Mouse (Mus musculus) naive thymus-derived CD4-positive, alpha-beta T cell, adult 2 months (primary cell): ENCODE measurements around the gene Abhd14a.

Experiments
- DNase-seq: peaks from one replicate; pipeline ENCODE4 v3.0.0-alpha.2; 2011; ENCODE audit warnings: low read depth

Gene Abhd14a

DNA sequence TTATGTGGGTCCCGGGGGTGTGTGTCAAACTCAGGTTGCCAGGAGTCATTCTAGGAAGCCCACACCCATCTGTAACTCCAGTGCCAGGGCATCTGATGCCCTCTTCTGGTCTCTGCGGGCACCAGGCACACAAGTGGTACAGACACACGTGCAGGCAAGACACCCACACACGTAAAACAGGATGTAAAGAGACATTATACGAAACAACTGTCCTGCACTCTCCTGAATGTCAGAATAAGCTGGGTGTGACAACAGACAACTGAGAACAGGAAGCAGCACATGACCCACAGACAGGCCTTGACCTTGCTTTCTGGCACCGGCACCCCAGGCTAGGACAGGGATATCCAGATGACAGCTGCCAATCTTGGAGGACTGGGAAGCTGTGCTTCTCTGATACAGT, 21.8 kb upstream of the Abhd14a start:
- peak; percentile 33 for DNase-seq

GRCm38 (mm10) chr9:106467746-106468145, 20.3 kb upstream of the Abhd14a start:
- no peak for DNase-seq

DNA sequence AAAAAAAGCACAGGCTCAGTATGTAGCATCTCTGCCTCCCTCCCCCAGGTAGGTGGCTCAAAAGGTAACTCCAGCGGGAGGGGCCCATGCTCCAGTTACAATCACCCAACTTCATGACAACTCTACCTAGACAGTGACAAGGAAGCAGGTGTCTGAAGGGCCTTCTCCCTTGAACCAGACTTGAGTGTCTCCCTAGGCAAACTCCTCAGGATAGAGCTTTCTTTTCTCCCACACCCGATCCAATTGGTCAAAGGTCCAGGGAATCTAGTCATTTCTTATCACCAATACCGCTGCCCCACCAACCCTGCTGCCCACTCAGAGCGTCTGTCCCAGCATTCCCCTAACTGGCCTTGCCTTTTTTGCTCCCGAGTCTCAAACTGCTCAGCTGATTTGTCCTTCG, 19.2 kb upstream of the Abhd14a start:
- DNase-seq: no peak

DNA sequence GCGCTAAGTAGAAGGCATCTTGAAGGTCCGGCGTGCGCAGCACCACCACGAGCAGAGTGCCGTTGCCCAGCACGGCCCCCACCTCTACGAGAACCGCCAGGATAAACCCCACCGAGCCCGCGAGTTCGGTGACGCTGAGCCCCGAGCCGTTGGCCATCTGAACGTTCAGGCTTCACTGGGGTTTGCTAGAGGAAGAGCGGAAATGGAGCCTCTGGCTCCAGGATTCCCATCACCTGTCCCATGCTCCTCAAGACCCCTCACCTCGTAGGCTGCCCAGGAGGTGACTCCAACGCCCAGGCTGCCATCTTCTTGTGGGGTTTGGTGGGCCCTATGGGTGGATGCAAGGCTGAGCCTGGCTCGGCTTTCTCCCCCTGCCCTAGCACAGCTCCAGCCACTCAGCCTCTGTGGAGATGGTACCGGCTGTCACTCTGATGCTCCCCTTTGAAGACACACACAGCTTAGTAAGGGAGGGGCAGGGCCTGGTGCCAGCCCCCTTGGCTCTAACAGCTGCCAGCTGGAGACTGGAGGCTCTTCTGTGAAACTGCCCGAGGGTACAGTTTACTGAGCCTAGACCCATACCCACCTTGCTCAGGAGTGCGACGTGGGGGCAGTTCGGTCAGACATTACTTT, 18.2 kb upstream of the Abhd14a start, which contains the start of gene Gpr62:
Gene Gpr62, minus strand, starts transcription at position 368 of the 630 bp plus-strand sequence.
- DNase-seq: no peak

GRCm38 (mm10) chr9:106464751-106465541, 17.5 kb upstream of the Abhd14a start:
- peak; percentile 33 for DNase-seq

GRCm38 (mm10) chr9:106463122-106464063, 15.9 kb upstream of the Abhd14a start:
- DNase-seq: no peak

DNA sequence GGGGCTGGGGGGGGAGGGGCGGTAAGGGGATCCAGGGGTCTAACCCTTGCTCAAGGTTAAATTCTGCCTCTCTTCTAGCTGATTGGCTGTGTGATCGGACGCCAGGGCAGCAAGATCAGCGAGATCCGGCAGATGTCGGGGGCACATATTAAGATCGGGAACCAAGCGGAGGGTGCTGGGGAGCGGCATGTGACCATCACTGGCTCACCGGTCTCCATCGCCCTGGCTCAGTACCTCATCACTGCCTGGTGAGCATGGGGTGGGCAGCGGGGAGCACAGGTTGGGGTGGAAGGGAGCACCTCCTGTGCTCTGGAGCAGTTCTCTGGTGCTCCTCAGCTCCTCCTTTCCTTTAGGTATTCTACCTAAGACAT, 14.9 kb upstream of the Abhd14a start:
- DNase-seq: no peak

DNA sequence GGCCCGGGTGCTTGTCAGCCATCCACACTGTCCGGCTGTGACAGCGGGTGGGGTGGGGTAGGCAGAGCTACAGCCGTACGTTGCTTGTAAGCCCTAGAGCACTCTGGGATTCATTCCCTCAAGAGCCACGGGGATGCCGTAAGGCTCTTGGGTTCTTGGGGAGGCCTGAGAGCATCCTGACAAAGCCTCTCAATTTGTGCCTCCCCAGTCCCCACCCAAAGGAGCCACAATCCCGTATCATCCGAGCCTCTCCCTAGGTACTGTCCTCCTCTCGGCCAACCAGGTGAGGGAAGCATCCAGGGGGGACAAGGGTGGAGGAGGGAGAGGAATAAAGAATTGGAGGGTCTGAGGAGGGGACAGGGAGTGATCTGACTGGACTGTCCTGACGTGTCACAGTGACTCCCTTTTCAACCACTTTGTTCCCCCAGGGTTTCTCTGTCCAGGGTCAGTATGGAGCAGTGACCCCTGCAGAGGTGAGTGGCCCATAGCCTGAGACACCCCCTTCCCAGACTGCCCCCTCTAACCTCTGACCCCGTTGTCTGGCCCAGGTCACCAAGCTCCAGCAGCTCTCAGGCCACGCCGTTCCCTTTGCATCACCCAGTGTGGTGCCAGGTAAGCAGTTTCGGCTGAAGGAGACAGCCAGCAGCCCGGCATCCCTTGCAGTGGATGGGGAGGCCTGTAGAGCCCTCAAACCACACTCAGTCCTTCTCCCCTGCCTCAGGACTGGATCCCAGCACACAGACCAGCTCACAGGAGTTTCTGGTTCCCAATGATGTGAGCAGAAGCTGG, 14.4 kb upstream of the Abhd14a start:
- no peak for DNase-seq

DNA sequence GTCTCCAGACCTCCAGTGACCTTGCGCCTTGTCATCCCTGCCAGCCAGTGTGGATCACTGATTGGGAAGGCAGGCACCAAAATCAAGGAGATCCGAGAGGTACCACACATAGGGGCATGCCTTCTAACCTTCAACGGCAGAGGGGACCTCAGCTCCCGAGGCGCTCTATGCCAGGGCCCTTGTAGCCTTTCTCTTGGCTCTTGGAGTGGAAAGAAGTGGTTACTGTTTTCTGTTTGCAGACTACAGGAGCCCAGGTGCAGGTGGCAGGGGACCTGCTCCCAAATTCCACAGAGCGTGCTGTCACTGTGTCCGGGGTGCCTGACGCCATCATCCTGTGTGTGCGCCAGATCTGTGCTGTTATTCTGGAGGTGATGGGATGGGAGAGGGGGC, 13.5 kb upstream of the Abhd14a start:
- DNase-seq: no peak

- DNase-seq: no peak
Observed at GRCm38 (mm10) chr9:106460401-106461025, 13.0 kb upstream of the Abhd14a start.

GRCm38 (mm10) chr9:106459946-106460345, 12.5 kb upstream of the Abhd14a start:
- DNase-seq: no peak

GRCm38 (mm10) chr9:106457920-106458319, 10.4 kb upstream of the Abhd14a start:
- no peak for DNase-seq

DNA sequence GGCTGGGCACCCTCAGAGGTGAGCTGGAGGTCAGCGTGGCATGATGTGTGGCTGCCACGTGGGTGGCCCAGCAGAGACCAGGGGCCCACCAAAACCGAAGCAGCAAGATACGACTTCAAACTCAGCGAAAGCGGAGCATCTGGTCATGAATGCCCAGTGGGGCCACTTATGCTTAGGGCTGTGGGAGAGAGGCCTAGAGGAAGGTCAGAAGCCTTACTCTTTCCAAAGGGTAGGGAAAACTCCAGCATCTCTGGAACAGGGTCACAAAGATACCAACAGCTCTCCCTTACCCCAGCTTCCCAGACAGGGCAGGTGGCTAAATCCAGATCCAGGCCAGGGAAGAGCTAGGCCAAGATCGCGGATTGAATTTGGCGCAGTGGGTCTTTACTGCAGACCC, 9.7 kb upstream of the Abhd14a start:
- DNase-seq: no peak

- no peak for DNase-seq
Observed at GRCm38 (mm10) chr9:106456325-106457162, 9.1 kb upstream of the Abhd14a start.

- DNase-seq: no peak
Observed at GRCm38 (mm10) chr9:106454888-106455681, 7.6 kb upstream of the Abhd14a start.

DNA sequence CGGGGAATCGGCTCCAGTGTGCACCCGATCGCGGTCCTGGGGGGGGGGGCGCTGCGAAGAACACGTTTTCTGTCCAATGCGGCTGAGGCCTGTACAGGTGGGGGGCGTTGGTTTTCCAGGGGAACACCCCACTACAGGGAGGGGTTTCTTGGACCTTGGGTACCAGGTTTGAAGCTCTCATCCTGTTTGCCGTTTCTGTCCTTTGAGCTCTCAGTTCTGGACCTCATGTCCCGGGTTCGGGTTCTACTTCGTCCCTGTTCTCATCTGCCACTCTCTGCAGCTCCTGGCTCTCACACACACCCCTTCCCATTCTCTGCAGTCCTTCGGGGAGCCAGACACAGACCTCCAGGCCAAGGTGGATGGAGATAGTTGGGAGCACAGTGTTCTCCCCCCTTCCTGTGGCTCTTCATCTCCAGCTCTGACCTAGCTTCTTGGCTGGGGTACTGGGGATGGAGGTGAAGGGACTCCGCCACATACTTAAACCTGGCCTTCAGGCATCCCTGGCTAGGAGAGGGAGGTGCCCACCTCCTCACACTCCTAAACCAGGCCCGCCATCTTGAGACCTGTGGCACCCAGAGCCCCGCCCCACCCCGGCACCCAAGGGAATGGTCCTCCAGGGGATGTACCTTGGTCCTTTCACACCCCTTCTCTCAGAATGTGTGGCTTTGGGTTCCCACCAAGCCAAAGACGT, 6.7 kb upstream of the Abhd14a start:
- DNase-seq: peak; percentile 32

DNA sequence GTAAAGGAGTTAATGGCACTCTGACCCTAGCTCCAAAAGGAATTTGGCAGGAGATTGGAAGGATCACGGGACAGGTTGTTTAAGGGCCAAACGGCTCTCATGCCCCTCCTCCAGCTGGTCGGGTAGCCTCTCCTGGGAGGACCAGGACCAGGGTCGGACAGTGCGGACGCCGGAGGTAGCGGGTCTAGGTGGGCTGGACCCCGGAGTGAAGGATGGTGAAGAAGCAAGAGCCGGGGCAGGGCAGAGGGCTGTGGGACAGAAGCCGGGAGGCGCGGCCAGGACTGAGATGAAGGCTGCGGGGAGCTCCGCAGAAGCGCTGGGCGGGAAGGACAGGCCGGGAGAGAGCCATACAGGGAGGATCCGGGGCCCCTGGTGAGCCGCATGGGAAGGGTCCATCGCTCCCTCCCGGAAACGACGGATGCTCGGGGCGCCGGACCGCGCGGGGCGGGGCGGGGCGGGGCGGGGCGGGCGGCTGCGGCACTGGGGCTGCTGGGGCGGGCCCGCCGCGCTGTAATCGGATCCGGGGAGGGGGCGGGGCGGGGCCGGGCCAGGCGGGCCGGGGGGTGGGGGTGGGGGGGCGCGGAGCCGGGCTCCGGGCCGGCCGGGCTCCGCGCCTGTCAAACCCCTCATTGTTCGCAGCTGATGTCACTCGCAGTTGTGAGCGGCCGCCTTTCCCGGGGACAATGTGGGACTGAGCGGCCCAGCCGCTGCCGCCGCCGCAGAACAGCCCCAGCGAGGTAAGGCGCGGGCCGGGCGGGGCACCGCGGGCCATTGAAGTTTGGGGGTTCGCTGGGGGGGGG, 6.0 kb upstream of the Abhd14a start, which contains the start of gene Pcbp4:
Gene Pcbp4, plus strand, starts transcription at position 21 of the 800 bp plus-strand sequence.
- peak; percentile 64 for DNase-seq

DNA sequence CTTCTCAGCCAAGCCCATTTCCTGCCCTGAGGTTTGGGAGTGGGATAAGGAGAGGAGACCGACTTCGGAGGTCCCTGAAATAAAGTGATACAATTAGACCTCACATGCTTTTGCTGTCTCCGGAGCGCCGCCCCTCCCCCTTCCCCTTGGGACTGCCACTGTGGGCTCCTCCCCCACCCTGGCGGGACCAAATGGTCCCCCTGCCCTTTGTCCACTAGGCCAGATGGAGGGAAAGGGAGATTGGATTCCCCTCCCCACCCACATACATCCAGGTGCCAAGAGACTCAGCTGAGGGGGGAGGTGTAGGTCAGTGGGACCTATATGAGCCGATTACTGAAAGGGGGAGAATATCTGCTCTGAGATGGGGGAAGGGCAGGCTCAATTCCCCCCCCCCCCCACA, 5.3 kb upstream of the Abhd14a start:
- DNase-seq: no peak
